Mouse (Mus musculus) splenic B cell, adult 2 months (primary cell): ENCODE results near the gene Car11.

Experiments
- DNase-seq: peaks from one replicate; pipeline ENCODE4 v3.0.0-alpha.2; 2011; ENCODE audit warnings: low read depth, low spot score
- H3K27me3 ChIP-seq: 2 replicates; pipeline ENCODE4 v1.6.1; 2012; ENCODE audit warnings: mild to moderate bottlenecking, low read length, moderate library complexity, mixed read lengths; ENCODE audit not compliant: control insufficient read depth, poor library complexity, insufficient read depth, severe bottlenecking
- H3K36me3 ChIP-seq: 2 replicates; pipeline ENCODE4 v1.6.1; 2012; ENCODE audit warnings: mild to moderate bottlenecking, low read length, moderate library complexity, mixed read lengths; ENCODE audit not compliant: control insufficient read depth, poor library complexity, insufficient read depth, severe bottlenecking

Gene Car11

GRCm38 (mm10) chr7:45712022-45712757 lies 12.5 kb downstream of the Car11 start:
- Histone ChIP-seq H3K36me3 (peaks cover 9% of the 10 kb centered on the region), H3K27me3 (no peaks in the 10 kb centered on the region)
- no peak for DNase-seq

DNA sequence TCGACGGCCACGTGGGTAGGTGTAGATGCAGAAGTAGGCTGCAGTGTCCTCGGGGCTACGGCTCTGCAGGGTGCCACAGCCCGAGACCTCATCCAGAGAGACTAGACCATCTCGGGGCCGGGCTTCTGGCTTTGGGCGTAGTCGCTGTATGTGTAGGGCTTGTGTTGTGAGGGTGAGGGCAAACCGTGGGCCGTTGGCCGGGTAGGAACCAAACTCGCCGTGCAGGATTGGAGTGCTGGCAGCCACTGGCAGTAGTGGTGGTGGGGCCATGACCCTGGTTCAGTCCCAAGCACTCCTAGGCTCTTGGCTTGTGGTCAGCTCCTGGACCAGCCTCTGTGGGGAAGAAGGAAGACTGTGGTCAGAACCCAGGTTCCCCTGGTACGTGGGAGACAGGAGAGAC lies 13.8 kb downstream of the Car11 start:
- DNase-seq: no peak

GRCm38 (mm10) chr7:45713881-45714520 lies 14.4 kb downstream of the Car11 start:
- peaks cover 9% of the 10 kb centered on the region for H3K36me3 ChIP-seq
- no peak for DNase-seq
- no peaks in the 10 kb centered on the region for H3K27me3 ChIP-seq

More for the DNA sequence above, 13.8 kb downstream of the Car11 start:
- no peaks in the 10 kb centered on the region for H3K27me3 ChIP-seq
- peaks cover 9% of the 10 kb centered on the region for H3K36me3 ChIP-seq

DNA sequence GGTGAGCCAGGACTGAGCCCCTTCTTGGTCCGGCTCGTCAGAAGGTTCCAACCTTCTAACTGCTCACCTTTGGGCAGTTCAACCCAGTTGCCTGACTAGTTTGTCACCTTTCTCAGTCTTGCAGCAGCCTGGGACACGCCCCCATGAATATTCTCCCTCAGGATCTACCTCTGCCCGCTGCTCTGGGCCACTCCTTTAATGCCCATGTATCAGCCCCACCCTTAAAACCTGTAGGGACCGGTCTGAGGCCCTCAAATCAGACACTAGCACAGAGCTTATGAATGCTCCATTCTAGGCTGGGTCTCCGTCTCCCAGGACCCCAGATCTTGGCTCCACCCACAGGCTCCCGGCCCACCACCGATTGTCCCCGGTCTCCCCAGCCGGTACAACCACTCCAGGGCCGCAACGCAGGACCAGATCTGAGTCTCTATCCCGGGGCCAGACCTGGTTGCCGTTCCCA lies 15.0 kb downstream of the Car11 start:
- H3K27me3 ChIP-seq: no peaks in the 10 kb centered on the region
- H3K36me3 ChIP-seq: peaks cover 10% of the 10 kb centered on the region
- no peak for DNase-seq

GRCm38 (mm10) chr7:45715090-45715708 lies 15.6 kb downstream of the Car11 start, which contains the start of gene Rpl18:
TSS of gene Rpl18 (plus strand) at chr7:45715457.
- peak; percentile 96 for DNase-seq
- Histone ChIP-seq H3K27me3 (no peaks in the 10 kb centered on the region), H3K36me3 (peaks cover 14% of the 10 kb centered on the region)

- no peak for DNase-seq
- Histone ChIP-seq H3K27me3 (no peaks in the 10 kb centered on the region), H3K36me3 (peaks cover 13% of the 10 kb centered on the region)
Observed at GRCm38 (mm10) chr7:45715741-45716459, 16.3 kb downstream of the Car11 start.

DNA sequence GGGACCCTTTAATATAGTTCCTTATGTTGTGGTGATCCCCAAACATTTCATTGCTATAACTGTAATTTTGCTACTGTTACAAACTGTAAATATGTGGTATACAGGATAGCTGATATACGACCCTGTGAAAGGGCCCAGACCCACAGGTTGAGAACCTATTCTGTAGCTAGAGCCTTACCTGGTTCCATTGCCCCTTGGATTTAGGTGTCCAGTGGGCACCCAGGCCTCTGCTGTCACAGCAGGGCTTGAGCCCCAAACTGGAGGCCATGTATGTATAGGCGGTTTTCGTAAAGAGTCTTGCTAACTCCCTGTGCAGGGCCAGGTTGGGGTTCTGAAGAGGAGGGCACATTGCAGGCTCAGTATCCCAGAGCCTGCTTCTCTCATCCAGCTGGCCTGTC lies 16.8 kb downstream of the Car11 start:
- DNase-seq: no peak

GRCm38 (mm10) chr7:45716952-45717917 lies 17.6 kb downstream of the Car11 start:
- no peak for DNase-seq
- peaks cover 15% of the 10 kb centered on the region for H3K36me3 ChIP-seq
- H3K27me3 ChIP-seq: no peaks in the 10 kb centered on the region

More for the DNA sequence above, 16.8 kb downstream of the Car11 start:
- Histone ChIP-seq H3K27me3 (no peaks in the 10 kb centered on the region), H3K36me3 (peaks cover 15% of the 10 kb centered on the region)

DNA sequence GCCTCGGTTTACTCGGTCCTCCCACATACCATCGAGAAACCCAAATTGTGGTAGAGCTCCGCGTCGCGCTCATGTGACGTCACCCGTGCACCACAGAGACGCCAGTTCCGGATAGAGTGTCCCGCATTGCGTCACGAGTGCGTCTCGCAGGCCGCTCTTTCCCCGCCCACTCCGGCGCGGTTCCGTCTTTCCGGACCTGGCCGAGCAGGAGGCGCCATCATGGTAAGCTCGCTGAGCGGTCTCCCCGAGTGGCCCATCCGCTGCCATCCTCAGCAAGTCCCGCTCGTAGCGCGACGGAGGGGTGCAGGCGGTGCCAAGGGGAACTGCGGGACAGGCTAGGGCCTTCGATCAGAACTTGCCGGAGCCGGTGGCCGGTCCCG lies 18.3 kb downstream of the Car11 start, which contains the start of gene Sphk2:
Sphk2 (minus strand) TSS at position 85 of the 380 bp plus-strand sequence.
- Histone ChIP-seq H3K36me3 (peaks cover 11% of the 10 kb centered on the region), H3K27me3 (no peaks in the 10 kb centered on the region)
- DNase-seq: peak; percentile 99

DNA sequence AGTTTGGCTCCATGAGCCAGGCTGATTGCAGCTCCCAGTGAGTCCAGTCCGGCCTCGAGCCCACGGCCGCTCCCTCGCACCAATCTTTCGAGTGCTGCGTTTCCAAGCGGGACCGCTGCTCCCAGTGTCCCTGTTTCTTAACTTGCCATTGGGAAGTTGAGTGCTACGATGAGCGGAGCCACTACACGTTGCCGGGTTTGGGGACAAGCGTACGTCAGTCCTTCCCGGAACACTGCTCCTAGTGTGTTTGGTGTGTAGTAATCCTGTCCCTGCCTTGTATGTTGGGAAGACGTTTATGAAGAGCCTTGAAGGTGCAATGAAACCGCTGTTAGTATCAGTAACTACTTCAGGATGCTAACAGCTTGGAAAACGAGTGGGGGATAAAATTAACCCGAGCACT lies 18.7 kb downstream of the Car11 start:
- DNase-seq: no peak
- Histone ChIP-seq H3K36me3 (peaks cover 9% of the 10 kb centered on the region), H3K27me3 (no peaks in the 10 kb centered on the region)

- Histone ChIP-seq H3K27me3 (no peaks in the 10 kb centered on the region), H3K36me3 (peaks cover 9% of the 10 kb centered on the region)
- DNase-seq: no peak
Observed at GRCm38 (mm10) chr7:45719180-45719579, 19.5 kb downstream of the Car11 start.

DNA sequence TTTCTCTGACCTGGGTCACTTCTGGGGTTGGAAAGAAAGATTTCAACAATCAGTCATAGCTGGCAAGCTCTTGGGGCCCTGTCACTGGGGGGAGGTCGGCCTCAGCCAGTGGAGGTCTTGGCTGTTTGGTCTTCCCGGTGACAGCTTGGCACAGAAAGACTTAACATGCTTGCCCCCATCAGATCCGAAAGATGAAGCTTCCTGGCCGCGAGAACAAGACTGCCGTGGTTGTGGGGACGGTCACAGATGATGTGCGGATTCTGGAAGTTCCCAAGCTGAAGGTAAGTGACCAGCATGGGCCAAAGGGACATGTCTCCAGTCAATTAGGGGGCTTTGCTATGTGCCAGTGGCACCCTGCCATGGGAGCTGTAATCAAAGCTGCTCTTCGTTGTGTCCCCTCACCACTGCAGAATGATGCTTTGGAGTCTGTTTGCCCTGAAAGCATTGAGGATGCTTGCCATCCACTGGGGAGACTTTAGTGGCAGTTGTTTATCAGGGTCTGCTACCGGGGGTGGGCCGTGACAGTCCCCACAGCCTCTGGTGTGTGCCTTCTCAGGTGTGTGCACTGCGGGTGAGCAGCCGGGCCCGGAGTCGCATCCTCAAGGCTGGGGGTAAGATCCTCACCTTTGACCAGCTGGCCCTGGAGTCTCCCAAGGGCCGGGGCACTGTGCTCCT lies 20.2 kb downstream of the Car11 start:
- no peak for DNase-seq
- Histone ChIP-seq H3K36me3 (peaks cover 9% of the 10 kb centered on the region), H3K27me3 (no peaks in the 10 kb centered on the region)

- DNase-seq: no peak
- no peaks in the 10 kb centered on the region for H3K27me3 ChIP-seq
- peaks cover 9% of the 10 kb centered on the region for H3K36me3 ChIP-seq
Observed at GRCm38 (mm10) chr7:45720413-45721233, 21.0 kb downstream of the Car11 start, which contains the start of gene Fam83e. TSS of gene Fam83e (plus strand) at chr7:45721212.
